ENCODE assay signal across 21 mouse cellular contexts in genomic region chr6:127143576-127144288, GRCm38 (mm10). TPM values are rescaled to one million over a fixed set of nuclear protein-coding genes. Genes with fewer than 3 reads are reported as not detected.
A peak's percentile ranks its signal among the peaks of the same experiment; 100 is the strongest.
DNase-seq lines count a peak whose midpoint lies in the region; ATAC-seq and TF ChIP-seq lines count a peak whose summit lies in the region.
"Had no signal": no experiment of that assay in that cellular context is flagged by ENCODE, and none has a peak within 500 bp of the region (broad histone marks: within the 10 kb centered on the region; RNA-seq: fewer than 3 reads in every experiment).

No protein-coding gene starts in this region.

- WGBS in forebrain, embryonic 13.5 days: 81% methylated on average over 7 of the region's 7 CpGs
- WGBS in forebrain, postnatal 0 days: 73% methylated on average over 7 of the region's 7 CpGs
- WGBS in lung, embryonic 15.5 days: 68% methylated on average over 7 of the region's 7 CpGs
- 82% methylated on average over 7 of the region's 7 CpGs for WGBS in lung, postnatal 0 days
- 63% methylated on average over 7 of the region's 7 CpGs for WGBS in bone marrow, adult 2 months

- peaks cover 76% of the 10 kb centered on the region for H3K36me3 ChIP-seq in forebrain, embryonic 13.5 days (ENCODE audit: poor library complexity, severe bottlenecking)
- H3K36me3 ChIP-seq in forebrain, postnatal 0 days (ENCODE audit: insufficient read depth): peaks cover 7% of the 10 kb centered on the region; the same call in 1 of the 2 replicates
- peaks cover 33% of the 10 kb centered on the region; the same call in 1 of the 2 replicates for H3K36me3 ChIP-seq in lung, embryonic 15.5 days
- no peaks in the 10 kb centered on the region for H3K36me3 ChIP-seq in lung, postnatal 0 days (ENCODE audit: insufficient read depth, low read length)
- H3K36me3 ChIP-seq in G1E (replicated peaks): peaks cover 96% of the 10 kb centered on the region
- H3K36me3 ChIP-seq: neural tube, embryonic 15.5 days had no signal

- H3K4me1 ChIP-seq in forebrain, embryonic 13.5 days: peaks cover 67% of the 10 kb centered on the region
- H3K4me1 ChIP-seq in forebrain, postnatal 0 days (ENCODE audit: insufficient read depth): no peaks in the 10 kb centered on the region
- peaks cover 42% of the 10 kb centered on the region for H3K4me1 ChIP-seq in lung, embryonic 15.5 days
- H3K4me1 ChIP-seq in lung, postnatal 0 days (ENCODE audit: insufficient read depth, low read depth, low read length): no peaks in the 10 kb centered on the region
- peaks cover 96% of the 10 kb centered on the region for H3K4me1 ChIP-seq in G1E (ENCODE audit: insufficient read depth, low read depth, low read length)
- no peaks in the 10 kb centered on the region; the same call in 1 of the 2 replicates for H3K4me1 ChIP-seq in bone marrow, adult 2 months (ENCODE audit: control insufficient read depth, insufficient read depth, low read length)

- H3K9ac ChIP-seq in forebrain, embryonic 13.5 days: no peak overlapping the region
- no peak overlapping the region for H3K9ac ChIP-seq in forebrain, postnatal 0 days
- no peak overlapping the region for H3K9ac ChIP-seq in lung, embryonic 15.5 days
- H3K9ac ChIP-seq in lung, postnatal 0 days (replicated peaks; ENCODE audit: low read depth): no peak overlapping the region
- H3K9ac ChIP-seq: midbrain, embryonic 13.5 days; neural tube, embryonic 15.5 days; stomach, embryonic 15.5 days had no signal

- DNase-seq in forebrain, postnatal 0 days: no peak
- DNase-seq in lung, postnatal 0 days (ENCODE audit: low spot score): no peak
- DNase-seq in G1E (ENCODE audit: low spot score): no peak
- no peak for DNase-seq in thymus, postnatal 14 days
- no peak for DNase-seq in spleen, postnatal 4 days (ENCODE audit: low spot score in 2 of 2)
- DNase-seq: adrenal gland, postnatal 10 days; cerebellum, postnatal 36 days; gastrocnemius, postnatal 14 days; heart, adult 18-20 months; heart, postnatal 36 days; right cerebral cortex, postnatal 25 days; thymus, adult 18-20 months had no signal

- no peak for TF ChIP-seq CTCF in forebrain, postnatal 0 days (IDR thresholded peaks at IDR 0.05; ENCODE audit: low read depth)
- TF ChIP-seq CTCF in lung, postnatal 0 days (IDR thresholded peaks at IDR 0.05): no peak
- no peak for TF ChIP-seq CTCF in G1E (IDR thresholded peaks at IDR 0.05; ENCODE audit: low read depth, low read length)
- no peak for TF ChIP-seq CTCF in bone marrow, adult 2 months (IDR thresholded peaks at IDR 0.05; ENCODE audit: control insufficient read depth, insufficient read depth, low read length)

- ATAC-seq in forebrain, embryonic 13.5 days: no peak
- ATAC-seq in forebrain, postnatal 0 days: no peak
- 0 out of 2 replicates have a peak, but pooled peaks have one; percentile 4 for ATAC-seq in lung, embryonic 15.5 days (ENCODE audit: borderline replicate concordance, extremely low read depth, low FRiP score, low TSS enrichment)
- no peak for ATAC-seq in lung, postnatal 0 days
- no peak for ATAC-seq in G1E (ENCODE audit: extremely low read depth, insufficient number of reproducible peaks, low FRiP score, poor library complexity, severe bottlenecking)
- ATAC-seq: hindbrain, embryonic 16.5 days; intestine, embryonic 16.5 days; Patski had no signal

- no peaks in the 10 kb centered on the region for H3K27me3 ChIP-seq in forebrain, embryonic 13.5 days
- H3K27me3 ChIP-seq in forebrain, postnatal 0 days (ENCODE audit: insufficient read depth, low read length): peaks cover 6% of the 10 kb centered on the region; the same call in 1 of the 2 replicates
- H3K27me3 ChIP-seq in lung, embryonic 15.5 days: no peaks in the 10 kb centered on the region
- no peaks in the 10 kb centered on the region for H3K27me3 ChIP-seq in lung, postnatal 0 days (replicated peaks; ENCODE audit: insufficient read depth, low read length)
- no peaks in the 10 kb centered on the region for H3K27me3 ChIP-seq in G1E (ENCODE audit: insufficient read depth, low read length)
- H3K27me3 ChIP-seq: Patski; stomach, embryonic 15.5 days had no signal

- H3K4me2 ChIP-seq in forebrain, embryonic 13.5 days: no peak overlapping the region
- H3K4me2 ChIP-seq in forebrain, postnatal 0 days (ENCODE audit: low read depth): no peak overlapping the region
- H3K4me2 ChIP-seq in lung, embryonic 15.5 days: no peak overlapping the region
- no peak overlapping the region for H3K4me2 ChIP-seq in lung, postnatal 0 days (replicated peaks; ENCODE audit: low read depth, low read length)
- H3K4me2 ChIP-seq: midbrain, embryonic 13.5 days; neural tube, embryonic 15.5 days; stomach, embryonic 15.5 days had no signal

- no peak for TF ChIP-seq EP300 in lung, postnatal 0 days (IDR thresholded peaks at IDR 0.05)

- H3K9me3 ChIP-seq in forebrain, embryonic 13.5 days (replicated peaks): no peaks in the 10 kb centered on the region
- H3K9me3 ChIP-seq in forebrain, postnatal 0 days (ENCODE audit: low read length): no peaks in the 10 kb centered on the region
- H3K9me3 ChIP-seq in lung, embryonic 15.5 days: no peaks in the 10 kb centered on the region
- H3K9me3 ChIP-seq in lung, postnatal 0 days (ENCODE audit: low read length): no peaks in the 10 kb centered on the region
- no peaks in the 10 kb centered on the region for H3K9me3 ChIP-seq in G1E (replicated peaks)
- H3K9me3 ChIP-seq: midbrain, embryonic 13.5 days; neural tube, embryonic 15.5 days; stomach, embryonic 15.5 days had no signal

- TF ChIP-seq POLR2A in bone marrow, adult 2 months (IDR thresholded peaks at IDR 0.05; ENCODE audit: borderline replicate concordance, control insufficient read depth, low read depth, low read length): no peak

- no peak overlapping the region for H3K4me3 ChIP-seq in forebrain, embryonic 13.5 days
- H3K4me3 ChIP-seq in forebrain, postnatal 0 days (ENCODE audit: low read depth, low read length): no peak overlapping the region
- no peak overlapping the region for H3K4me3 ChIP-seq in lung, embryonic 15.5 days
- no peak overlapping the region for H3K4me3 ChIP-seq in lung, postnatal 0 days (ENCODE audit: low read depth, low read length)
- H3K4me3 ChIP-seq in G1E (ENCODE audit: low read depth, low read length): peak overlapping the region; percentile 63; the same call in 1 of the 2 replicates
- no peak overlapping the region for H3K4me3 ChIP-seq in bone marrow, adult 2 months (replicated peaks; ENCODE audit: control insufficient read depth, low read depth, low read length)
- H3K4me3 ChIP-seq: midbrain, embryonic 13.5 days; neural tube, embryonic 15.5 days; stomach, embryonic 15.5 days had no signal

- H3K27ac ChIP-seq in forebrain, embryonic 13.5 days: peak overlapping the region; percentile 57
- no peak overlapping the region for H3K27ac ChIP-seq in forebrain, postnatal 0 days (ENCODE audit: low read depth, low read length)
- no peak overlapping the region for H3K27ac ChIP-seq in lung, embryonic 15.5 days
- H3K27ac ChIP-seq in lung, postnatal 0 days (ENCODE audit: low read length): no peak overlapping the region
- peak overlapping the region; percentile 4; the same call in 1 of the 2 replicates for H3K27ac ChIP-seq in bone marrow, adult 2 months (ENCODE audit: control insufficient read depth, insufficient read depth, low read depth, low read length, poor library complexity)
- H3K27ac ChIP-seq: midbrain, embryonic 13.5 days; neural tube, embryonic 15.5 days; stomach, embryonic 15.5 days had no signal

RNA-seq across cellular contexts. Expression of gene Ccnd2, which starts 8.3 kb away (rescaled TPM):
- polyA plus RNA-seq in forebrain, embryonic 13.5 days (2015; fragmentation: Nextera tagmentation; extraction: Ambion mirVana): 1,785 and 2,054 TPM in 2 replicates
- total RNA-seq in forebrain, postnatal 0 days (2014; rRNA removed): 31.4 and 44.1 TPM in 2 replicates
- 430 and 467 TPM in 2 replicates for polyA plus RNA-seq in forebrain, postnatal 0 days (2015; fragmentation: Nextera tagmentation; extraction: Ambion mirVana)
- 599 and 663 TPM in 2 replicates for polyA plus RNA-seq in lung, embryonic 15.5 days (2015; fragmentation: Nextera tagmentation; extraction: Ambion mirVana)
- 286 and 310 TPM in 2 replicates for polyA plus RNA-seq in lung, postnatal 0 days (2015; fragmentation: Nextera tagmentation; extraction: Ambion mirVana)
- total RNA-seq in G1E (2014; fragmentation: Nextera tagmentation): 549 and 656 TPM in 2 replicates
- total RNA-seq in G1E (2017): 127 and 152 TPM in 2 replicates
- polyA plus RNA-seq in G1E (2012): 822 and 1,195 TPM in 2 replicates
- polyA plus RNA-seq in bone marrow, adult 2 months (2011; ENCODE audit: insufficient read depth, insufficient read length, low replicate concordance, missing spikeins): 20.3 and 80.6 TPM in 2 replicates

RNA-seq across cellular contexts. Expression of gene Tigar, which starts 34.4 kb away (rescaled TPM):
- 6.6 and 7.0 TPM in 2 replicates for polyA plus RNA-seq in forebrain, embryonic 13.5 days (2015; fragmentation: Nextera tagmentation; extraction: Ambion mirVana)
- 8.1 and 9.3 TPM in 2 replicates for total RNA-seq in forebrain, postnatal 0 days (2014; rRNA removed)
- 6.1 and 6.8 TPM in 2 replicates for polyA plus RNA-seq in forebrain, postnatal 0 days (2015; fragmentation: Nextera tagmentation; extraction: Ambion mirVana)
- 3.2 and 3.7 TPM in 2 replicates for polyA plus RNA-seq in lung, embryonic 15.5 days (2015; fragmentation: Nextera tagmentation; extraction: Ambion mirVana)
- polyA plus RNA-seq in lung, postnatal 0 days (2015; fragmentation: Nextera tagmentation; extraction: Ambion mirVana): 1.9 and 2.1 TPM in 2 replicates
- 2.5 and 3.4 TPM in 2 replicates for total RNA-seq in G1E (2014; fragmentation: Nextera tagmentation)
- 4.0 and 4.7 TPM in 2 replicates for total RNA-seq in G1E (2017)
- polyA plus RNA-seq in G1E (2012): 0.94 and 1.1 TPM in 2 replicates
- polyA plus RNA-seq in bone marrow, adult 2 months (2011; ENCODE audit: insufficient read depth, insufficient read length, low replicate concordance, missing spikeins): 0.43 and 6.6 TPM in 2 replicates

Comparison
In these comparisons a context has a peak if more than half of its experiments do, and no peak if none do; other contexts are left out.
1. H3K27ac ChIP-seq: peak in forebrain, embryonic 13.5 days (single experiment) and bone marrow, adult 2 months (single experiment); none in forebrain, postnatal 0 days (single experiment), lung, embryonic 15.5 days (single experiment) and lung, postnatal 0 days (single experiment).